Mouse (Mus musculus) liver, embryonic 12.5 days (tissue): Measurements from ENCODE around the gene Sp9. TPM values are rescaled to one million over a fixed set of nuclear protein-coding genes. Genes with fewer than 3 reads are reported as not detected.

ENCODE experiments used
- ATAC-seq: fragments of 200-750 bp; cut with Nextera tagmentation; 2 replicates; pipeline ENCODE4 v1.8.0; 2017; ENCODE audit warnings: moderate number of reproducible peaks, mild to moderate bottlenecking, moderate library complexity
- H3K27ac ChIP-seq: fragments of 300-500 bp; sonication (generic); 2 replicates; pipeline ENCODE4 v1.5.1; 2016; ENCODE audit warnings: mild to moderate bottlenecking
- H3K27me3 ChIP-seq: fragments of 300-500 bp; sonication (generic); replicated peaks from 2 replicates; pipeline ENCODE4 v1.6.1; 2016; ENCODE audit warnings: mild to moderate bottlenecking, moderate library complexity
- H3K36me3 ChIP-seq: fragments of 300-500 bp; sonication (generic); 2 replicates; pipeline ENCODE4 v1.6.1; 2016; ENCODE audit warnings: mild to moderate bottlenecking, moderate library complexity
- H3K4me1 ChIP-seq: fragments of 300-500 bp; sonication (generic); 2 replicates; pipeline ENCODE4 v1.6.1; 2016
- H3K4me2 ChIP-seq: fragments of 300-500 bp; sonication (generic); 2 replicates; pipeline ENCODE4 v1.6.1; 2016; ENCODE audit warnings: mild to moderate bottlenecking, moderate library complexity
- H3K4me3 ChIP-seq: fragments of 300-500 bp; sonication (generic); 2 replicates; pipeline ENCODE4 v1.5.1; 2016; ENCODE audit warnings: mild to moderate bottlenecking, moderate library complexity
- H3K9ac ChIP-seq: fragments of 300-500 bp; sonication (generic); 2 replicates; pipeline ENCODE4 v1.6.1; 2016; ENCODE audit warnings: mild to moderate bottlenecking, moderate library complexity
- H3K9me3 ChIP-seq: fragments of 300-500 bp; sonication (generic); replicated peaks from 2 replicates; pipeline ENCODE4 v1.6.1; 2016; ENCODE audit warnings: mild to moderate bottlenecking, moderate library complexity
- WGBS: fragments of 180-500 bp; shearing (Covaris S2); methylation state at CpG from one replicate; pipeline ENCODE4 v1.1.7; 2016; ENCODE audit not compliant: insufficient replicate concordance; 5-methylcytosine and 5-hydroxymethylcytosine counted together
- polyA plus RNA-seq: library from polyadenylated mRNA; unstranded; fragments of >200 nt; fragmentation: Nextera tagmentation; extraction: Ambion mirVana; gene quantifications from 2 replicates; pipeline ENCODE4 v1.2.1, GENCODE M21; 2016

Sp9 gene
- polyA plus RNA-seq, 1 experiment from 2014 or later = not detected

DNA sequence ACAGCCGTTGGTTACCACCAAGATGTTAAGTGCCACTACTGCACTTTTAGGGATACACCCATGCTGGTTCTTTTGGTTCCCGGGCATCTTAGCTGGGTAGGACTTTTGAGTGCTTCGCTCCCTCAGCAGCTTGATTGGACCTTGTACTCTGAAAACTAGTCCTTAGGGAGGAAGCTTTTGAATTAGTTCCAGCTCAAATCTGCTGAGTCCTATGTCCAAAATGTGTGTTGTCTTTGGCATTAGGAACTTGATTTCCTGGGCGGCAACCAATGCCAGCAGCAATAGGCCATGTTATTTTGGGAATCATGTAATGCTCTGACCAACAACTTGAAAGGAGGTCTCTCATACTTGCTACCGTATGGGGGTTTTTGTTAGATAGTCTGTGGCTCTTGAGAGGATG is 54.1 kb downstream of the Sp9 start:
- WGBS = 89% methylated on average over 5 of the region's 5 CpGs

More for the DNA sequence above, 54.1 kb downstream of the Sp9 start:
- Histone ChIP-seq H3K9me3 (no peaks in the 10 kb centered on the region), H3K36me3 (peaks cover 18% of the 10 kb centered on the region), H3K4me2 (no peak overlapping the region), H3K4me3 (no peak overlapping the region), H3K27ac (no peak overlapping the region), H3K9ac (no peak overlapping the region), H3K27me3 (no peaks in the 10 kb centered on the region), H3K4me1 (no peaks in the 10 kb centered on the region)
- ATAC-seq = no peak

Other genes starting within 250 kb of the Sp9 start
- 72.7 and 77.3 TPM in 2 replicates for gene Ola1, start 53.0 kb upstream of the Sp9 start, polyA plus RNA-seq
- 27.1 and 28.3 TPM in 2 replicates for gene Scrn3, start 40.7 kb downstream of the Sp9 start, polyA plus RNA-seq
- gene Cir1, start 40.8 kb downstream of the Sp9 start, polyA plus RNA-seq = 17.4 and 19.1 TPM in 2 replicates
- gene Gpr155, start 114.6 kb downstream of the Sp9 start, polyA plus RNA-seq = 8.7 and 9.2 TPM in 2 replicates